Mouse (Mus musculus) hindbrain, embryonic 11.5 days (tissue): ENCODE results near the gene Orc2. TPM values are rescaled to one million over a fixed set of nuclear protein-coding genes. Genes with fewer than 3 reads are reported as not detected.

Source experiments
- ATAC-seq: fragments of 200-750 bp; cut with Nextera tagmentation; 2 replicates; pipeline ENCODE4 v1.8.0; 2017; ENCODE audit warnings: mild to moderate bottlenecking, moderate TSS enrichment, moderate library complexity; ENCODE audit not compliant: low FRiP score
- DNase-seq: peaks from one replicate; pipeline ENCODE4 v3.0.0-alpha.2; 2015; ENCODE audit warnings: low spot score
- H3K27ac ChIP-seq: fragments of 300-500 bp; sonication (generic); 2 replicates; pipeline ENCODE4 v1.5.1; 2014; ENCODE audit warnings: mild to moderate bottlenecking, low read depth, low read length
- H3K27me3 ChIP-seq: fragments of 300-500 bp; sonication (generic); 2 replicates; pipeline ENCODE4 v1.6.1; 2014; ENCODE audit warnings: mild to moderate bottlenecking, low read length, moderate library complexity, mixed read lengths; ENCODE audit not compliant: control insufficient read depth, insufficient read depth
- H3K36me3 ChIP-seq: fragments of 300-500 bp; sonication (generic); 2 replicates; pipeline ENCODE4 v1.6.1; 2014; ENCODE audit warnings: mild to moderate bottlenecking, low read length, moderate library complexity, mixed read lengths; ENCODE audit not compliant: control insufficient read depth, insufficient read depth
- H3K4me1 ChIP-seq: fragments of 300-500 bp; sonication (generic); replicated peaks from 2 replicates; pipeline ENCODE4 v1.6.1; 2014; ENCODE audit warnings: low read length, mixed read lengths; ENCODE audit not compliant: control insufficient read depth, insufficient read depth
- H3K4me2 ChIP-seq: fragments of 300-500 bp; sonication (generic); replicated peaks from 2 replicates; pipeline ENCODE4 v1.6.1; 2014; ENCODE audit warnings: mild to moderate bottlenecking, low read depth, low read length
- H3K4me3 ChIP-seq: fragments of 300-500 bp; sonication (generic); 2 replicates; pipeline ENCODE4 v1.5.1; 2014; ENCODE audit warnings: low read depth, low read length
- H3K9ac ChIP-seq: fragments of 300-500 bp; sonication (generic); 2 replicates; pipeline ENCODE4 v1.6.1; 2014; ENCODE audit warnings: low read depth, low read length
- H3K9me3 ChIP-seq: fragments of 300-500 bp; sonication (generic); 2 replicates; pipeline ENCODE4 v1.6.1; 2016; ENCODE audit warnings: low read length; ENCODE audit not compliant: control insufficient read depth
- WGBS: fragments of 180-500 bp; shearing (Covaris S2); extraction: QIAGEN DNeasy Blood & Tissue Kit; methylation state at CpG from one replicate; pipeline ENCODE4 v1.1.7; 2014; 5-methylcytosine and 5-hydroxymethylcytosine counted together
- polyA plus RNA-seq: library from polyadenylated mRNA; unstranded; fragments of >200 nt; fragmentation: Nextera tagmentation; extraction: Ambion mirVana; gene quantifications from 2 replicates; pipeline ENCODE4 v1.2.1, GENCODE M21; 2014

Orc2 gene
- polyA plus RNA-seq, 1 experiment from 2014 or later: 42.1 TPM

GRCm38 (mm10) chr1:58475662-58476061 is 29.2 kb downstream of the Orc2 start:
- ATAC-seq (no peak), DNase-seq (no peak)
- H3K36me3 ChIP-seq: peaks cover 19% of the 10 kb centered on the region; the same call in 1 of the 2 replicates
- WGBS: 95% methylated on average over 8 of the region's 8 CpGs
- no peak overlapping the region for H3K4me3 ChIP-seq
- H3K4me1 ChIP-seq: no peaks in the 10 kb centered on the region
- no peak overlapping the region for H3K4me2 ChIP-seq
- no peaks in the 10 kb centered on the region for H3K27me3 ChIP-seq
- no peaks in the 10 kb centered on the region for H3K9me3 ChIP-seq
- no peak overlapping the region for H3K9ac ChIP-seq
- H3K27ac ChIP-seq: no peak overlapping the region

- H3K4me2 ChIP-seq: no peak overlapping the region
- H3K9me3 ChIP-seq: no peaks in the 10 kb centered on the region
- DNase-seq: no peak
- H3K4me1 ChIP-seq: no peaks in the 10 kb centered on the region
- H3K4me3 ChIP-seq: no peak overlapping the region
- ATAC-seq: no peak
- H3K27ac ChIP-seq: no peak overlapping the region
- no peaks in the 10 kb centered on the region for H3K27me3 ChIP-seq
- 94% methylated on average over 4 of the region's 4 CpGs for WGBS
- no peak overlapping the region for H3K9ac ChIP-seq
- peaks cover 5% of the 10 kb centered on the region; the same call in 1 of the 2 replicates for H3K36me3 ChIP-seq
These were observed 39.3 kb downstream of the Orc2 start for GRCm38 (mm10) chr1:58465561-58465960.

- no peak overlapping the region for H3K4me3 ChIP-seq
- no peaks in the 10 kb centered on the region for H3K9me3 ChIP-seq
- H3K27ac ChIP-seq: no peak overlapping the region
- ATAC-seq (no peak), DNase-seq (no peak)
- no peak overlapping the region for H3K4me2 ChIP-seq
- H3K27me3 ChIP-seq: no peaks in the 10 kb centered on the region
- H3K4me1 ChIP-seq: no peaks in the 10 kb centered on the region
- WGBS: 88% methylated on average over 4 of the region's 4 CpGs
- no peak overlapping the region for H3K9ac ChIP-seq
- H3K36me3 ChIP-seq: peaks cover 5% of the 10 kb centered on the region; the same call in 1 of the 2 replicates
These were observed 39.9 kb downstream of the Orc2 start for GRCm38 (mm10) chr1:58465042-58465441.

GRCm38 (mm10) chr1:58463935-58464334 is 41.0 kb downstream of the Orc2 start:
- Histone ChIP-seq H3K4me1 (no peaks in the 10 kb centered on the region), H3K9me3 (no peaks in the 10 kb centered on the region), H3K9ac (no peak overlapping the region), H3K27me3 (no peaks in the 10 kb centered on the region), H3K4me3 (no peak overlapping the region), H3K36me3 (peaks cover under 1% of the 10 kb centered on the region; the same call in 1 of the 2 replicates), H3K4me2 (no peak overlapping the region), H3K27ac (no peak overlapping the region)
- no peak for ATAC-seq
- 93% methylated on average over 2 of the region's 2 CpGs for WGBS
- DNase-seq: no peak

- DNase-seq (no peak), ATAC-seq (no peak)
- Histone ChIP-seq H3K9ac (no peak overlapping the region), H3K36me3 (peaks cover 8% of the 10 kb centered on the region; the same call in 1 of the 2 replicates), H3K4me2 (no peak overlapping the region), H3K4me3 (no peak overlapping the region), H3K27me3 (no peaks in the 10 kb centered on the region), H3K4me1 (no peaks in the 10 kb centered on the region), H3K27ac (no peak overlapping the region), H3K9me3 (no peaks in the 10 kb centered on the region)
- 98% methylated on average over 3 of the region's 3 CpGs for WGBS
These were observed 44.3 kb downstream of the Orc2 start for GRCm38 (mm10) chr1:58460566-58460965.

GRCm38 (mm10) chr1:58458867-58459266 is 46.0 kb downstream of the Orc2 start:
- DNase-seq: no peak
- no peaks in the 10 kb centered on the region for H3K27me3 ChIP-seq
- no peaks in the 10 kb centered on the region for H3K4me1 ChIP-seq
- H3K36me3 ChIP-seq: peaks cover 8% of the 10 kb centered on the region; the same call in 1 of the 2 replicates
- no peak overlapping the region for H3K4me2 ChIP-seq
- H3K4me3 ChIP-seq: no peak overlapping the region
- no peaks in the 10 kb centered on the region for H3K9me3 ChIP-seq
- no peak overlapping the region for H3K9ac ChIP-seq
- ATAC-seq: no peak
- 84% methylated on average over 2 of the region's 2 CpGs for WGBS
- H3K27ac ChIP-seq: no peak overlapping the region

- H3K36me3 ChIP-seq: peaks cover 8% of the 10 kb centered on the region; the same call in 1 of the 2 replicates
- no peaks in the 10 kb centered on the region for H3K27me3 ChIP-seq
- WGBS: 94% methylated on average over 5 of the region's 5 CpGs
- DNase-seq (no peak), ATAC-seq (no peak)
- no peak overlapping the region for H3K9ac ChIP-seq
- no peak overlapping the region for H3K27ac ChIP-seq
- H3K4me2 ChIP-seq: no peak overlapping the region
- H3K4me1 ChIP-seq: no peaks in the 10 kb centered on the region
- H3K9me3 ChIP-seq: no peaks in the 10 kb centered on the region
- H3K4me3 ChIP-seq: no peak overlapping the region
These were observed 46.7 kb downstream of the Orc2 start for GRCm38 (mm10) chr1:58458175-58458574.

- ATAC-seq (no peak), DNase-seq (no peak)
- peaks cover 13% of the 10 kb centered on the region; the same call in 1 of the 2 replicates for H3K36me3 ChIP-seq
- no peaks in the 10 kb centered on the region for H3K9me3 ChIP-seq
- no peaks in the 10 kb centered on the region for H3K4me1 ChIP-seq
- no peak overlapping the region for H3K4me3 ChIP-seq
- H3K4me2 ChIP-seq: no peak overlapping the region
- 91% methylated on average over 6 of the region's 6 CpGs for WGBS
- H3K27me3 ChIP-seq: no peaks in the 10 kb centered on the region
- no peak overlapping the region for H3K27ac ChIP-seq
- no peak overlapping the region for H3K9ac ChIP-seq
These were observed 50.6 kb downstream of the Orc2 start for GRCm38 (mm10) chr1:58454316-58454715.

GRCm38 (mm10) chr1:58448396-58448795 is 56.5 kb downstream of the Orc2 start:
- Histone ChIP-seq H3K27me3 (no peaks in the 10 kb centered on the region), H3K27ac (no peak overlapping the region), H3K4me2 (no peak overlapping the region), H3K4me1 (no peaks in the 10 kb centered on the region), H3K9me3 (no peaks in the 10 kb centered on the region), H3K36me3 (0 out of 2 replicates have a peak, but pooled peaks cover 4% of the 10 kb centered on the region), H3K4me3 (no peak overlapping the region), H3K9ac (no peak overlapping the region)
- ATAC-seq: no peak
- DNase-seq: no peak
- 86% methylated on average over 7 of the region's 7 CpGs for WGBS
